Mouse (Mus musculus) frontal cortex, postnatal 10 days (tissue): ENCODE results near the gene Vmn1r27.

ENCODE experiments used
- DNase-seq, 2 experiments: peaks; one replicate each; pipeline ENCODE4 v3.0.0; 2022; ENCODE audit warnings: low spot score in 2 of 2, mixed read lengths in 1 of 2

Vmn1r27 gene

GRCm38 (mm10) chr6:58218721-58219120 lies at the start of gene Vmn1r27:
Gene Vmn1r27 (minus strand): TSS chr6:58218821.
- no peak for DNase-seq

- no peak for DNase-seq
These were observed 43.1 kb upstream of the Vmn1r27 start, which contains the start of gene Vmn1r28 for GRCm38 (mm10) chr6:58261737-58262136. Gene Vmn1r28 (plus strand): TSS chr6:58262037.

GRCm38 (mm10) chr6:58216119-58216518 lies 2.5 kb downstream of the Vmn1r27 start:
- DNase-seq: no peak
